Mouse (Mus musculus): ENCODE measurements at regions not wholly inside any gene's neighbourhood (a gene's known extent, or its start where the extent isn't known, plus 50 kb on each side); places are given as distances from the start of the nearest gene placed in this dataset.

DNA sequence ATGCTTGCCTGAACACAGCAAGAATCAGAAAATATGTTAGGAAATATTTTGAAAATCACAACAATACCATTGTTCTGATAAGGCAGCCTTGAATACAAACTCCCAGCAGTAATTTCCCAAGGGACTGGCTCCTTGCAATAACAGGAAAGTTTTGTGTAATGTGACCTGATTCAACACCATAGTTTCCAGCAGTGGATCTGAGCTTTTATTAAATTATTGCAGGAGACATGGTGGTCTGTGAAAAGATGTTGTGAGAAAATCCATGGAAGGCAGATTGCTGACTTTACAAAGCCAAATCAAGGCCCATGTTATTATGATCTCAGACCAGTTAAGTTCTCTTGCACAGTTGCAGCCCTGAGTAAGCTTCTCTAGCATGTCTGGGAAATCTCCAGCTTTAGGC, 116.1 kb downstream of the Rdh14 start:
- TF ChIP-seq CTCF (conservative IDR thresholded peaks at IDR 0.05; ENCODE audit: low read length) (no peak), POU5F1 (IDR thresholded peaks at IDR 0.05; ENCODE audit: borderline replicate concordance, low read length) (no peak), NANOG (IDR thresholded peaks at IDR 0.05; ENCODE audit: borderline replicate concordance, low read length) (no peak)

Measured in E14TG2a.4 (cell line).